Mouse (Mus musculus) neural tube, embryonic 12.5 days (tissue): ENCODE measurements around the gene Pdilt. TPM values are rescaled to one million over a fixed set of nuclear protein-coding genes. Genes with fewer than 3 reads are reported as not detected.
"Not testable (repeated sequence)": the region's sequence is repeated elsewhere in the genome, so short reads cannot be mapped to it uniquely, and the experiment has no call there.

Source experiments
- ATAC-seq: fragments of 200-750 bp; cut with Nextera tagmentation; 2 replicates; pipeline ENCODE4 v1.8.0; 2017; ENCODE audit warnings: low read depth, mild to moderate bottlenecking, moderate TSS enrichment, moderate library complexity; ENCODE audit not compliant: low FRiP score
- H3K27ac ChIP-seq: fragments of 300-500 bp; sonication (generic); 2 replicates; pipeline ENCODE4 v1.5.1; 2016
- H3K27me3 ChIP-seq: fragments of 300-500 bp; sonication (generic); replicated peaks from 2 replicates; pipeline ENCODE4 v1.6.1; 2016; ENCODE audit warnings: mild to moderate bottlenecking
- H3K36me3 ChIP-seq: fragments of 300-500 bp; sonication (generic); 2 replicates; pipeline ENCODE4 v1.6.1; 2016; ENCODE audit warnings: mild to moderate bottlenecking
- H3K4me1 ChIP-seq: fragments of 300-500 bp; sonication (generic); 2 replicates; pipeline ENCODE4 v1.6.1; 2016
- H3K4me2 ChIP-seq: fragments of 300-500 bp; sonication (generic); replicated peaks from 2 replicates; pipeline ENCODE4 v1.6.1; 2016; ENCODE audit warnings: mild to moderate bottlenecking
- H3K4me3 ChIP-seq: fragments of 300-500 bp; sonication (generic); 2 replicates; pipeline ENCODE4 v1.5.1; 2016
- H3K9ac ChIP-seq: fragments of 300-500 bp; sonication (generic); 2 replicates; pipeline ENCODE4 v1.6.1; 2016; ENCODE audit warnings: mild to moderate bottlenecking
- H3K9me3 ChIP-seq: fragments of 300-500 bp; sonication (generic); 2 replicates; pipeline ENCODE4 v1.6.1; 2016; ENCODE audit warnings: mild to moderate bottlenecking
- WGBS: fragments of 180-500 bp; shearing (Covaris S2); methylation state at CpG from one replicate; pipeline ENCODE4 v1.1.7; 2016; 5-methylcytosine and 5-hydroxymethylcytosine counted together
- polyA plus RNA-seq: library from polyadenylated mRNA; unstranded; fragments of >200 nt; fragmentation: Nextera tagmentation; extraction: Ambion mirVana; gene quantifications from 2 replicates; pipeline ENCODE4 v1.2.1, GENCODE M21; 2016

The Pdilt gene
- 0.41 and 0.54 TPM in 2 replicates for polyA plus RNA-seq

GRCm38 (mm10) chr7:119523389-119523788, at the start of gene Pdilt:
Gene Pdilt (minus strand): TSS chr7:119523489.
- Histone ChIP-seq H3K9ac (no peak within 1 kb of the TSS), H3K4me3 (no peak within 1 kb of the TSS), H3K4me2 (no peak within 1 kb of the TSS), H3K27ac (no peak within 1 kb of the TSS), H3K36me3 (no peaks in the 10 kb centered on the region), H3K9me3 (no peaks in the 10 kb centered on the region), H3K4me1 (no peaks in the 10 kb centered on the region), H3K27me3 (no peaks in the 10 kb centered on the region)
- 80% methylated on average over 4 of the region's 4 CpGs for WGBS
- no peak for ATAC-seq

- not testable (repeated sequence) for H3K27ac ChIP-seq, H3K4me2 ChIP-seq, ATAC-seq, H3K4me1 ChIP-seq, H3K9ac ChIP-seq, H3K27me3 ChIP-seq, H3K36me3 ChIP-seq, H3K4me3 ChIP-seq, H3K9me3 ChIP-seq
- WGBS: 90% methylated on average over 2 of the region's 2 CpGs
Measured at GRCm38 (mm10) chr7:119562476-119562875, 39.2 kb upstream of the Pdilt start.

GRCm38 (mm10) chr7:119561441-119561840, 38.2 kb upstream of the Pdilt start:
- Histone ChIP-seq H3K36me3 (no peaks in the 10 kb centered on the region), H3K27ac (no peak overlapping the region), H3K4me3 (no peak overlapping the region), H3K9me3 (no peaks in the 10 kb centered on the region), H3K4me1 (no peaks in the 10 kb centered on the region), H3K27me3 (no peaks in the 10 kb centered on the region), H3K4me2 (no peak overlapping the region), H3K9ac (no peak overlapping the region)
- WGBS: 58% methylated on average over 4 of the region's 4 CpGs
- ATAC-seq: no peak

DNA sequence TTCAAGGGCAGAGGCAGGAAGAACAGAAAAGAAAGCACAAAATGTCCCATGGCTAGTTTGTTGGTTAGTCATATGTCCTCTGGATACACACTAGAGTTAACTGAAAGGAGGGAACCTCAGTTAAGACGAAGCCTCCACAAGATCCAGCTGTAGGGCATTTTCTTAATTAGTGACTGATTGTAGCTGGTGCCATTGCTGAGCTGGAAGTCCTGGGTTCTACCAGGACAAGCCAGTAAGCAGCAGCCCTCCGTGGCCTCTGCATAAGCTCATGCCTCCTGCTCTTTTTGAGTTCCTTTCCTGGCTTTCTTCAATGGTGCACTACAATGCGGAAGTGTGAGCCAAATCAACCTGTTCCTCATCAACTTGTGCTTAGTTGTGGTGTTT, 37.2 kb upstream of the Pdilt start:
- WGBS: 86% methylated on average over 3 of the region's 3 CpGs
- ATAC-seq: no peak

GRCm38 (mm10) chr7:119559789-119560451, 36.6 kb upstream of the Pdilt start:
- Histone ChIP-seq H3K36me3 (no peaks in the 10 kb centered on the region), H3K27me3 (no peaks in the 10 kb centered on the region), H3K9me3 (no peaks in the 10 kb centered on the region), H3K4me1 (no peaks in the 10 kb centered on the region), H3K4me2 (no peak overlapping the region), H3K4me3 (no peak overlapping the region), H3K9ac (no peak overlapping the region), H3K27ac (no peak overlapping the region)
- no peak for ATAC-seq
- WGBS: 73% methylated on average over 3 of the region's 3 CpGs

More for the DNA sequence above, 37.2 kb upstream of the Pdilt start:
- no peak overlapping the region for H3K9ac ChIP-seq
- no peak overlapping the region for H3K4me3 ChIP-seq
- no peaks in the 10 kb centered on the region for H3K27me3 ChIP-seq
- H3K4me2 ChIP-seq: no peak overlapping the region
- H3K4me1 ChIP-seq: no peaks in the 10 kb centered on the region
- no peaks in the 10 kb centered on the region for H3K36me3 ChIP-seq
- no peak overlapping the region for H3K27ac ChIP-seq
- no peaks in the 10 kb centered on the region for H3K9me3 ChIP-seq

DNA sequence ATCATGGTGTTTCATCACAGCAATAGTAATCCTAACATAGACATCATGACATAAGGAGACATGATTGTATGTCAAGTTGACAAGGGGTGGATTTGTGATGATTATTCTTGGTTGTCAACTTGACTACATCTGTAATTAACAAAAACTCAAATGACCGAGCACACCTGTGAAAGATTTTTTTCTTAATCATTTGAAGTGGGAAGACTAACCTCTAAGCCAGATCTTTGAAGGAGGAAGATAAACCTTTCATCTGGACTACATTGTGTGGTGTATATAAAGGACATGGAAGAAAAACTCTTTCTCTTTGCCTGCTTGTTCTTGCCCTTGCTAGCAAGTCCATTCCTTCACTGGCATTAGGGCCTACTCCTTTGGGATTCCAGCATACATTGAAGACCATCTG, 30.8 kb upstream of the Pdilt start, which contains the start of gene Acsm2:
Gene Acsm2, plus strand, starts transcription at position 301 of the 400 bp plus-strand sequence.
- H3K27ac ChIP-seq: no peak within 1 kb of the TSS
- no peaks in the 10 kb centered on the region for H3K9me3 ChIP-seq
- H3K27me3 ChIP-seq: no peaks in the 10 kb centered on the region
- no peaks in the 10 kb centered on the region for H3K4me1 ChIP-seq
- H3K36me3 ChIP-seq: no peaks in the 10 kb centered on the region
- WGBS: 91% methylated on average over 1 of the region's 1 CpGs
- H3K4me2 ChIP-seq: no peak within 1 kb of the TSS
- no peak within 1 kb of the TSS for H3K4me3 ChIP-seq
- ATAC-seq: no peak
- H3K9ac ChIP-seq: no peak within 1 kb of the TSS

DNA sequence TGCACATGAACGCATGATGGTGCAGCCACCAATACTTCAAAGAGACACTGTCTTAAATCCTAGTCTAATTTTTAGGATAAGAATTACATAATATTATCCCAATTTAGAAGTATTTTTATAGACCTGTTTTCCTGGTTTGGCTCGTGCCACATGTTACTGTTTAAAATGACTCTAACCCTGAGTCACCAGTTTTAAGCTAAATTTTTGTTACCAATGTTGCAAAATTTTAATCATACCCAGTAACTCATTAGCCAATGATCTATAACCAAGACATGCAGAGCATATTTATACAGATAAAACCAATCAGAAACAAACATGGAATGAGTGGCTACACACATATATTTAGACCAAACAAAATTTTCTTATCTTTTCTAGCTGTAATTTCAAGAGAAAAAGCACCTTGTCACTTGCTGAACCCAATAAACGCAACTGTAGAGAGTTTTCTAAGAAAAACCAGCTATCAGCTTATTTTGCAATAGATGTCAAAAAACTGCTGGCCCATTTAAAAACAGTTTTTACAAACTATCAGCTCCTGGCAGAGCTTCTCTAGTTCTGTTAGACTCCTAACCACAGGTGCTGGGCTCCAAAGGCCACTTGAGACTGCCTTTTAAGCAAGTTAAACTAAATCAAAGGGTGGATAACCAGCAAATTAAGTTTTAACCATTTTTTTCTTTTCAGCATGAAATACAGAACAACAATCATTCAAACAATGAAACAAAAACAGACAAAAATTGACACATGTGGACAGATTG, 27.4 kb upstream of the Pdilt start:
- H3K4me1 ChIP-seq: no peaks in the 10 kb centered on the region
- no peak overlapping the region for H3K4me3 ChIP-seq
- no peak for ATAC-seq
- no peaks in the 10 kb centered on the region for H3K36me3 ChIP-seq
- H3K9ac ChIP-seq: no peak overlapping the region
- H3K27me3 ChIP-seq: no peaks in the 10 kb centered on the region
- H3K9me3 ChIP-seq: no peaks in the 10 kb centered on the region
- no peak overlapping the region for H3K27ac ChIP-seq
- WGBS: 89% methylated on average over 3 of the region's 3 CpGs
- H3K4me2 ChIP-seq: no peak overlapping the region

- Histone ChIP-seq H3K36me3 (no peaks in the 10 kb centered on the region), H3K4me3 (no peak overlapping the region), H3K9ac (no peak overlapping the region), H3K27me3 (no peaks in the 10 kb centered on the region), H3K9me3 (no peaks in the 10 kb centered on the region), H3K4me1 (no peaks in the 10 kb centered on the region), H3K27ac (no peak overlapping the region), H3K4me2 (no peak overlapping the region)
- ATAC-seq: no peak
Measured at GRCm38 (mm10) chr7:119545572-119545971, 22.3 kb upstream of the Pdilt start.

- H3K9me3 ChIP-seq: no peaks in the 10 kb centered on the region
- WGBS: 78% methylated on average over 2 of the region's 2 CpGs
- H3K4me2 ChIP-seq: no peak overlapping the region
- no peaks in the 10 kb centered on the region for H3K4me1 ChIP-seq
- H3K4me3 ChIP-seq: no peak overlapping the region
- H3K27ac ChIP-seq: no peak overlapping the region
- ATAC-seq: no peak
- no peaks in the 10 kb centered on the region for H3K27me3 ChIP-seq
- H3K36me3 ChIP-seq: no peaks in the 10 kb centered on the region
- H3K9ac ChIP-seq: no peak overlapping the region
Measured at GRCm38 (mm10) chr7:119542445-119542844, 19.2 kb upstream of the Pdilt start.

DNA sequence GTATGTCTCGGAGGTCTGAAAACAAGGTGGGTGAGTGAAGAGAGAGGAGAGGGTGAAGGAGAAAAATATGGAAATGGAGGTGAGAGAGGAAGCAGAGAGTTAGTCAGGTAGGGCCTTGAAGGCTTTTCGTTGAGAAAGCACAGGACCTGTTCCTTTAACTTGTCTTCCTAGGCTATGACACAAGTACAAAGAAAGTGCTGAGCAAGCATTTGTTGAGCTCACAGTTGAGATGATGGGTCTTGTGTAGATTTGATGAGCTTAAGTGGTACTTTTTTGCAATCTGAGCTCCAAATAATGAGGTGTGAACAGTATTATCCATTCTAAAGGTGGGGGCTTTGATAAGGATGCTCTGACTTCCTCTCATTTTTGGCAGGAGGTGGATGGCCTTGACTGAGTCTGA, 11.1 kb upstream of the Pdilt start:
- Histone ChIP-seq H3K9ac (no peak overlapping the region), H3K4me1 (no peaks in the 10 kb centered on the region), H3K4me2 (no peak overlapping the region), H3K36me3 (no peaks in the 10 kb centered on the region), H3K27me3 (no peaks in the 10 kb centered on the region), H3K27ac (no peak overlapping the region), H3K4me3 (no peak overlapping the region), H3K9me3 (no peaks in the 10 kb centered on the region)
- 92% methylated on average over 2 of the region's 2 CpGs for WGBS
- ATAC-seq: no peak

- Histone ChIP-seq H3K9ac (no peak overlapping the region), H3K4me2 (no peak overlapping the region), H3K4me1 (no peaks in the 10 kb centered on the region), H3K9me3 (no peaks in the 10 kb centered on the region), H3K27me3 (no peaks in the 10 kb centered on the region), H3K36me3 (no peaks in the 10 kb centered on the region), H3K4me3 (no peak overlapping the region), H3K27ac (no peak overlapping the region)
- no peak for ATAC-seq
- WGBS: 61% methylated on average over 1 of the region's 1 CpGs
Measured at GRCm38 (mm10) chr7:119532924-119533323, 9.6 kb upstream of the Pdilt start.

DNA sequence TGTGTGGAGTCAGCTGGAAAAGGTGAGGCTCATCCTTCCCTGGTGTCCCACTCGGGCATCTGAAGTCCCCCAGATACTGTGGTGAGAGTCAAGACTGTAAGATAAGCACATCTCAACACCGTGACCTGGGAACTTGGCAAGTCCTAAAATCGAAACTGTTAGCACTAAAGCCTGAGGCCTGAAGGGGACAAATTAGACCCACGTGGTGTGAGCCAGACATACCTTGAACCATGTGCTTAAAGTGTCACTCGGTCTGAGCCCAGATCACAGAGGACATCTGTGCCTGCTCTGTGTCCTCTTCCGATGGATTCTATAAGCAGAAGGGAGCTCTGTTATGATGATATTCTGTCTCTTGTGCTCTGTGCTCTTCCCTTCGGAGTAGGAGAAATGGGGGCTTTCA, 5.3 kb upstream of the Pdilt start:
- Histone ChIP-seq H3K9ac (no peak overlapping the region), H3K4me1 (no peaks in the 10 kb centered on the region), H3K36me3 (no peaks in the 10 kb centered on the region), H3K4me2 (no peak overlapping the region), H3K4me3 (no peak overlapping the region), H3K9me3 (no peaks in the 10 kb centered on the region), H3K27me3 (no peaks in the 10 kb centered on the region), H3K27ac (no peak overlapping the region)
- 91% methylated on average over 7 of the region's 7 CpGs for WGBS
- ATAC-seq: no peak

DNA sequence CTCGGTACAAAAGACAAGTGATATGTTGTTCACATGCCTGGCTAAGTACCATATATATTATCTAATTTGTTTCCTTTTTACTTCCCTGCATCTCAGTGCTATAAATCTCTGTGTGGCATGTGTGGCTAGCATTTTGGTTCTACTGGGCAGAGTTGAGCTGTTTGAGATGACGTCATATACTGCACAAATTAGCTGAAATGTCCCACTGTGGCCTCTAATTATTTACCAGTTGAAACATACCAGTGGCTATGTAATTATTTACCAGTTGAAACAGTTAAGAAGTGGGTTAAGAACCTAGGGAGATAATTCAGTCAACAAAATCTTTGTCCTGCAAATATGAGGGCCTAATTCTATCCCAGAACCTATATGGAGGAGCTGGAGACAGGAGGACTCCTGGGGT, 4.3 kb upstream of the Pdilt start:
- no peaks in the 10 kb centered on the region for H3K36me3 ChIP-seq
- H3K4me1 ChIP-seq: no peaks in the 10 kb centered on the region
- no peak overlapping the region for H3K9ac ChIP-seq
- H3K27ac ChIP-seq: no peak overlapping the region
- no peaks in the 10 kb centered on the region for H3K9me3 ChIP-seq
- ATAC-seq: no peak
- no peak overlapping the region for H3K4me3 ChIP-seq
- 58% methylated on average over 2 of the region's 2 CpGs for WGBS
- no peaks in the 10 kb centered on the region for H3K27me3 ChIP-seq
- H3K4me2 ChIP-seq: no peak overlapping the region
